Comparison of ENCODE assay signal across 8 mouse cellular contexts in the genomic region with DNA sequence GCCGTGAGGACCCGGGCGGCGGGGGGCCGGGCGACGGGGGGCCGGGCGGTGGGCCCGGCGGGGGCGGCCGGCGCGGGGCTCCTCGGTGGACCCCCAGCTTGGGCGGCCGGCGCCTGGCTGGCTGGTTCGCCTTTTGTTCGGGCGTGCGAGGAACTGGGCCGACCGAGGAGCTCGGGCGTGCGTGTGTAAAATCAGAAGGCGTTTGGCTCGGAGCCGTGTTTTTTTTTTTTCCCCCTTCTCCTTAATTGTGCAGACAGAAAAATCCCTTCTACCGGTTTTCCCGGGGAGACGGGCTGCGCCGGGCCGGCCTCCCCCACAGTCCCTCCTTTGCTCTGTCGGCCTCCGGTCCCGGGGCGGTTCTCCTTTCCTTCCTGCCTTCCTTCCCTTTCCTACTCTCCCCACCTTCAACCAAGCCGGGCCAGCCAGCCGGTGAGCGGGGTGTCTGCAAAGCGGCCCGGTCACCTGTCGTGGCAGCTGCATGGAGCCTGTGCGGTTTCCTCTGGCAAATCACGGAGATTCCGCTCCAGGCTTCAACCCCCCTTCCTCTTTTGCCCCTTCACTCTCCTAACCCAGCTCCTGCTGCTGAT. TPM values are rescaled to one million over a fixed set of nuclear protein-coding genes. Genes with fewer than 3 reads are reported as not detected.
DNase-seq lines count a peak whose midpoint lies in the region; ATAC-seq and TF ChIP-seq lines count a peak whose summit lies in the region.

No protein-coding gene starts in this region.

- intact Hi-C loops in gastrocnemius, postnatal 36 days (cut with DNase I) = loop anchor here (5.0 kb wide), 1 partner anchor 50 kb away; no protein-coding TSS in a partner anchor

- H3K27ac ChIP-seq in intestine, embryonic 16.5 days (ENCODE audit: low read length) = peak overlapping the region; percentile 93
- peak overlapping the region; percentile 95 for H3K27ac ChIP-seq in limb, embryonic 12.5 days
- H3K27ac ChIP-seq in midbrain, embryonic 13.5 days = peak overlapping the region; percentile 99
- peak overlapping the region; percentile 45 for H3K27ac ChIP-seq in spleen, adult 2 months (ENCODE audit: insufficient read depth, low read length)

- H3K27me3 ChIP-seq in erythroblast, embryonic 14.5 days (ENCODE audit: control insufficient read depth) = peaks cover 31% of the 10 kb centered on the region
- H3K27me3 ChIP-seq in intestine, embryonic 16.5 days (replicated peaks; ENCODE audit: control insufficient read depth, insufficient read depth, low read length) = no peaks in the 10 kb centered on the region
- H3K27me3 ChIP-seq in limb, embryonic 12.5 days = peaks cover 4% of the 10 kb centered on the region; the same call in 1 of the 2 replicates
- H3K27me3 ChIP-seq in midbrain, embryonic 13.5 days = no peaks in the 10 kb centered on the region; the same call in 1 of the 2 replicates
- H3K27me3 ChIP-seq in spleen, adult 2 months (ENCODE audit: control insufficient read depth, insufficient read depth, low read length) = no peaks in the 10 kb centered on the region; the same call in 1 of the 2 replicates

- peak; percentile 37 for DNase-seq in embryo, embryonic 10 days (ENCODE audit: low spot score)
- peak; percentile 26 to 48 for DNase-seq in gastrocnemius, postnatal 36 days
- peak in 1 of 2 experiments; percentile 36 for DNase-seq in spleen, adult 2 months (ENCODE audit: low read depth in 1 of 2, low spot score in 2 of 2)

- H3K4me2 ChIP-seq in intestine, embryonic 16.5 days (ENCODE audit: low read depth, low read length) = peak overlapping the region; percentile 74
- peak overlapping the region; percentile 72 for H3K4me2 ChIP-seq in limb, embryonic 12.5 days
- H3K4me2 ChIP-seq in midbrain, embryonic 13.5 days (replicated peaks) = peak overlapping the region; percentile 91

- H3K4me1 ChIP-seq in erythroblast, embryonic 14.5 days (ENCODE audit: control insufficient read depth) = peaks cover 17% of the 10 kb centered on the region
- peaks cover 17% of the 10 kb centered on the region for H3K4me1 ChIP-seq in intestine, embryonic 16.5 days (ENCODE audit: control insufficient read depth, insufficient read depth, low read length)
- H3K4me1 ChIP-seq in limb, embryonic 12.5 days (replicated peaks) = peaks cover 23% of the 10 kb centered on the region
- peaks cover 34% of the 10 kb centered on the region for H3K4me1 ChIP-seq in midbrain, embryonic 13.5 days (replicated peaks)
- H3K4me1 ChIP-seq in spleen, adult 2 months (ENCODE audit: control insufficient read depth, insufficient read depth, insufficient read length) = no peaks in the 10 kb centered on the region; the same call in 1 of the 2 replicates

- H3K9ac ChIP-seq in intestine, embryonic 16.5 days (ENCODE audit: low read depth, low read length) = peak overlapping the region; percentile 94
- peak overlapping the region; percentile 96 for H3K9ac ChIP-seq in limb, embryonic 12.5 days (replicated peaks)
- peak overlapping the region; percentile 98 for H3K9ac ChIP-seq in midbrain, embryonic 13.5 days (replicated peaks)

- H3K36me3 ChIP-seq in erythroblast, embryonic 14.5 days (ENCODE audit: control insufficient read depth) = no peaks in the 10 kb centered on the region
- no peaks in the 10 kb centered on the region; the same call in 1 of the 2 replicates for H3K36me3 ChIP-seq in intestine, embryonic 16.5 days (ENCODE audit: control insufficient read depth, insufficient read depth, low read length)
- H3K36me3 ChIP-seq in limb, embryonic 12.5 days = peaks cover 21% of the 10 kb centered on the region
- H3K36me3 ChIP-seq in midbrain, embryonic 13.5 days = peaks cover 10% of the 10 kb centered on the region; the same call in 1 of the 2 replicates
- H3K36me3 ChIP-seq in spleen, adult 2 months (ENCODE audit: control insufficient read depth, insufficient read depth, low read length) = no peaks in the 10 kb centered on the region

- TF ChIP-seq CTCF in spleen, adult 2 months (IDR thresholded peaks at IDR 0.05; ENCODE audit: extremely low read depth, insufficient read depth, insufficient read length, insufficient replicate concordance) = no peak

- no peak for TF ChIP-seq POLR2A in spleen, adult 2 months (IDR thresholded peaks at IDR 0.05; ENCODE audit: low read depth, low read length)

- under 1% methylated on average over 43 of the region's 50 CpGs for WGBS in intestine, embryonic 16.5 days
- 0% methylated on average over 49 of the region's 50 CpGs for WGBS in limb, embryonic 12.5 days
- 0% methylated on average over 45 of the region's 50 CpGs for WGBS in midbrain, embryonic 13.5 days
- under 1% methylated on average over 45 of the region's 50 CpGs for WGBS in spleen, adult 2 months

- no peaks in the 10 kb centered on the region for H3K9me3 ChIP-seq in erythroblast, embryonic 14.5 days (ENCODE audit: control insufficient read depth, low read length)
- H3K9me3 ChIP-seq in intestine, embryonic 16.5 days (ENCODE audit: control insufficient read depth, low read length) = no peaks in the 10 kb centered on the region
- H3K9me3 ChIP-seq in limb, embryonic 12.5 days = no peaks in the 10 kb centered on the region
- no peaks in the 10 kb centered on the region for H3K9me3 ChIP-seq in midbrain, embryonic 13.5 days

- peak overlapping the region; percentile 80 for H3K4me3 ChIP-seq in erythroblast, embryonic 14.5 days (replicated peaks)
- H3K4me3 ChIP-seq in intestine, embryonic 16.5 days (ENCODE audit: low read length) = peak overlapping the region; percentile 93
- H3K4me3 ChIP-seq in limb, embryonic 12.5 days (replicated peaks) = peak overlapping the region; percentile 85
- peak overlapping the region; percentile 94 for H3K4me3 ChIP-seq in midbrain, embryonic 13.5 days (replicated peaks)
- peak overlapping the region; percentile 68 for H3K4me3 ChIP-seq in spleen, adult 2 months (ENCODE audit: extremely low read depth, insufficient read depth, insufficient read length)

- ATAC-seq in erythroblast, adult 5-6 weeks (replicated peaks; ENCODE audit: low FRiP score, poor library complexity, severe bottlenecking) = no peak
- ATAC-seq in intestine, embryonic 16.5 days = peak; percentile 32
- peak; percentile 44 for ATAC-seq in limb, embryonic 12.5 days (ENCODE audit: insufficient number of reproducible peaks, insufficient read depth, low FRiP score, low TSS enrichment, low read depth)
- ATAC-seq in midbrain, embryonic 13.5 days = peak; percentile 16

RNA-seq across cellular contexts. Expression of a gene that starts 0.9 kb away (rescaled TPM):
- 2.7 and 3.0 TPM in 2 replicates for polyA plus RNA-seq in erythroblast, embryonic 14.5 days (2012)
- total RNA-seq in erythroblast, adult 5-6 weeks (2015; ENCODE audit: low replicate concordance) = 0.77 and 4.4 TPM in 2 replicates
- total RNA-seq in erythroblast, adult 5-6 weeks (2017; ENCODE audit: low replicate concordance) = 3.9 and 4.3 TPM in 2 replicates
- 100 to 1,000 TPM; 103 to 106 TPM for total RNA-seq in gastrocnemius, postnatal 36 days (2021)
- polyA plus RNA-seq in intestine, embryonic 16.5 days (2015; fragmentation: Nextera tagmentation; extraction: Ambion mirVana) = 60.1 and 79.1 TPM in 2 replicates
- polyA plus RNA-seq in limb, embryonic 12.5 days (2016; fragmentation: Nextera tagmentation; extraction: Ambion mirVana) = 93.0 and 103 TPM in 2 replicates
- 154 and 171 TPM in 2 replicates for polyA plus RNA-seq in midbrain, embryonic 13.5 days (2015; fragmentation: Nextera tagmentation; extraction: Ambion mirVana)
- 23.4 and 26.8 TPM in 2 replicates for polyA plus RNA-seq in spleen, adult 2 months (2012; rRNA removed)

RNA-seq across cellular contexts. Expression of a gene that starts 27.5 kb away (rescaled TPM):
- polyA plus RNA-seq in erythroblast, embryonic 14.5 days (2012) = 0.38 and 0.59 TPM in 2 replicates
- 13.8 and 27.4 TPM in 2 replicates for total RNA-seq in erythroblast, adult 5-6 weeks (2015; ENCODE audit: low replicate concordance)
- 14.9 and 15.5 TPM in 2 replicates for total RNA-seq in erythroblast, adult 5-6 weeks (2017; ENCODE audit: low replicate concordance)
- total RNA-seq in gastrocnemius, postnatal 36 days (2021) = 10 to 100 TPM; 43.0 to 46.0 TPM
- polyA plus RNA-seq in intestine, embryonic 16.5 days (2015; fragmentation: Nextera tagmentation; extraction: Ambion mirVana) = 138 and 151 TPM in 2 replicates
- 170 and 176 TPM in 2 replicates for polyA plus RNA-seq in limb, embryonic 12.5 days (2016; fragmentation: Nextera tagmentation; extraction: Ambion mirVana)
- 202 and 216 TPM in 2 replicates for polyA plus RNA-seq in midbrain, embryonic 13.5 days (2015; fragmentation: Nextera tagmentation; extraction: Ambion mirVana)
- 5.4 and 7.1 TPM in 2 replicates for polyA plus RNA-seq in spleen, adult 2 months (2012; rRNA removed)

RNA-seq across cellular contexts. Expression of a gene that starts 27.6 kb away (rescaled TPM):
- 0.03 and 0.14 TPM in 2 replicates for polyA plus RNA-seq in erythroblast, embryonic 14.5 days (2012)
- 1.3 TPM in 1 of 2 replicates, not detected in the other for total RNA-seq in erythroblast, adult 5-6 weeks (2015; ENCODE audit: low replicate concordance)
- total RNA-seq in erythroblast, adult 5-6 weeks (2017; ENCODE audit: low replicate concordance) = 2.4 TPM in 1 of 2 replicates, not detected in the other
- 1 to 10 TPM; 4.5 to 5.2 TPM for total RNA-seq in gastrocnemius, postnatal 36 days (2021)
- polyA plus RNA-seq in intestine, embryonic 16.5 days (2015; fragmentation: Nextera tagmentation; extraction: Ambion mirVana) = 3.9 and 4.6 TPM in 2 replicates
- 5.7 and 7.7 TPM in 2 replicates for polyA plus RNA-seq in limb, embryonic 12.5 days (2016; fragmentation: Nextera tagmentation; extraction: Ambion mirVana)
- polyA plus RNA-seq in midbrain, embryonic 13.5 days (2015; fragmentation: Nextera tagmentation; extraction: Ambion mirVana) = 10.9 and 11.4 TPM in 2 replicates
- polyA plus RNA-seq in spleen, adult 2 months (2012; rRNA removed) = 1.7 and 1.8 TPM in 2 replicates

Comparison
In these comparisons a context has a peak if more than half of its experiments do, and no peak if none do; other contexts are left out.
1. H3K27ac ChIP-seq: peak in every context shown above with its lines; median percentile 99 in midbrain, embryonic 13.5 days; 95 in limb, embryonic 12.5 days; 93 in intestine, embryonic 16.5 days; 45 in spleen, adult 2 months.
2. RNA of a gene that starts 27.5 kb away (polyA plus RNA-seq): 202 to 216 TPM in midbrain, embryonic 13.5 days, 170 to 176 TPM in limb, embryonic 12.5 days and 138 to 151 TPM in intestine, embryonic 16.5 days; 5.4 to 7.1 TPM in spleen, adult 2 months and 0.38 to 0.59 TPM in erythroblast, embryonic 14.5 days; every median in the first group is over 10 times any median in the second.
3. Peak in every context shown above with its lines, with median percentiles within 50 percentile points of each other: H3K4me3 ChIP-seq, H3K4me2 ChIP-seq and H3K9ac ChIP-seq.